Mouse (Mus musculus) embryonic facial prominence, embryonic 14.5 days (tissue): ENCODE measurements at regions not wholly inside any gene's neighbourhood (a gene's known extent, or its start where the extent isn't known, plus 50 kb on each side); places are given as distances from the start of the nearest gene placed in this dataset.

Experiments used
- ATAC-seq: fragments of 200-750 bp; cut with Nextera tagmentation; 2 replicates; pipeline ENCODE4 v1.8.0; 2017; ENCODE audit warnings: low read depth, moderate number of reproducible peaks, moderate TSS enrichment
- DNase-seq: peaks from one replicate; pipeline ENCODE4 v3.0.0-alpha.2; 2015; ENCODE audit warnings: low spot score
- H3K27ac ChIP-seq: fragments of 300-500 bp; sonication (generic); replicated peaks from 2 replicates; pipeline ENCODE4 v1.5.1; 2014; ENCODE audit warnings: low read depth, mild to moderate bottlenecking, low read length, moderate library complexity
- H3K27me3 ChIP-seq: fragments of 300-500 bp; sonication (generic); replicated peaks from 2 replicates; pipeline ENCODE4 v1.6.1; 2014; ENCODE audit warnings: low read length; ENCODE audit not compliant: control insufficient read depth, insufficient read depth
- H3K36me3 ChIP-seq: fragments of 300-500 bp; sonication (generic); 2 replicates; pipeline ENCODE4 v1.6.1; 2014; ENCODE audit warnings: low read length, mixed read lengths; ENCODE audit not compliant: control insufficient read depth, insufficient read depth
- H3K4me1 ChIP-seq: fragments of 300-500 bp; sonication (generic); 2 replicates; pipeline ENCODE4 v1.6.1; 2014; ENCODE audit warnings: antibody characterized with exemption, low read length; ENCODE audit not compliant: control insufficient read depth, insufficient read depth
- H3K4me2 ChIP-seq: fragments of 300-500 bp; sonication (generic); 2 replicates; pipeline ENCODE4 v1.6.1; 2014; ENCODE audit warnings: low read depth, mild to moderate bottlenecking, low read length, moderate library complexity, mixed read lengths
- H3K4me3 ChIP-seq: fragments of 300-500 bp; sonication (generic); 2 replicates; pipeline ENCODE4 v1.5.1; 2014; ENCODE audit warnings: low read depth, mild to moderate bottlenecking, low read length
- H3K9ac ChIP-seq: fragments of 300-500 bp; sonication (generic); 2 replicates; pipeline ENCODE4 v1.6.1; 2014; ENCODE audit warnings: low read depth, mild to moderate bottlenecking, low read length, moderate library complexity, mixed read lengths
- H3K9me3 ChIP-seq: fragments of 300-500 bp; sonication (generic); 2 replicates; pipeline ENCODE4 v1.6.1; 2016; ENCODE audit warnings: low read length; ENCODE audit not compliant: control insufficient read depth
- WGBS: fragments of 180-500 bp; shearing (Covaris S2); extraction: QIAGEN DNeasy Blood & Tissue Kit; methylation state at CpG from one replicate; pipeline ENCODE4 v1.1.7; 2014; 5-methylcytosine and 5-hydroxymethylcytosine counted together

DNA sequence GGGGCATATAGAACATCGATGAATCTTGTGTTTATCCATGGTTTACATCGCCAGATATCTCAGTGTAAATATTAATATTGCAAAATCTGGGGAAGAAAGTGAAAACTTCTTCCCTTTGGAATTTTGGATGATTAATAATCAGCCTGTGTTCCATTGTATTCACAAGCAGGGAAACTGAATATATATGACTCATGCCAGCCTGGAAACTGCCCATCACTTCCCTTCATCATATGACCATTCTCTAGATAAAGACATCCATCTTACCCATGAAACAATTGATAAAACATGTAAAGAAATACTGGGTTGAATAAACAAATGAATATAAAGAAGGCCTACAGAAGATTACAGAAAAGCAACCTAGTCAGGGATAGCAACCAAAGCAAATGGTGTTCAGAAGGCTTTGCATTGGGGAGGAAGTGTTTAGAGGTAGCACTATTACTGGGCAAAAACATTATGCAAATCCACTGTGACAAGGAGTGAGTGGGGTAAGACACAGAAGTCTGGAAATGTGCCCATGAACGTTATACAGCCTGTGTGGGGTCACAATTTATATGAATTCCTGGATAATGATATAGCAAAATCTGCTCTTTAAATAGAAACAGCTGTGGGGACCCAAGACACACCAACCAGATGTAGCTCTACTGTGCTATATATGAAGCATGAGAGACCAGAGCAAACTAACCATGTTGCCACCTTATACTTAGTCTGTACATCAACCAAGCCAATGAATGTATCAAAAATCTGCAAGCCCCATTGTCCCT is 238.5 kb upstream of the Sdr16c6 start:
- Histone ChIP-seq H3K9ac (no peak overlapping the region), H3K4me1 (no peaks in the 10 kb centered on the region), H3K4me2 (no peak overlapping the region), H3K9me3 (no peaks in the 10 kb centered on the region), H3K27me3 (no peaks in the 10 kb centered on the region), H3K27ac (no peak overlapping the region), H3K4me3 (no peak overlapping the region), H3K36me3 (no peaks in the 10 kb centered on the region)
- ATAC-seq (no peak), DNase-seq (peak; percentile 63)
- 68% methylated on average over 3 of the region's 3 CpGs for WGBS

DNA sequence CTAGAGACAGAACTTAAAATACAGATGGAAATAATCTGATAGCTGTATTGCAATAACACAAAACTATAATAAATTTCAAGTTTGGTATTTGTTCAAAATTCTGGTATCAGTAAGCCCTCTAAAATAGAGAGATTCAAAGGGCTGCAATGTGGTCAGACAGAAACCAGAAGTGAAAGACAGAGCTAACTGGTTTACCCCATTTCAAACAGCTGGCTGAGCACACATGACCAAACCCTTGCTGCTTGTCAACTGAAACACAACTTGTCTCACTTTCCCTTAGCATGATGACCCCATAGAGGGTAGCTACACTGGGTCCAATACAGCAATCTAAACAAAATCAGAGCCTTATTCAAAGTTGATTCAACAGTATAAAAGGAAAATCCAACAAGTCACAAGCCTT is 234.2 kb upstream of the Sdr16c6 start:
- ATAC-seq: no peak
- Histone ChIP-seq H3K36me3 (no peaks in the 10 kb centered on the region), H3K4me2 (no peak overlapping the region), H3K27me3 (no peaks in the 10 kb centered on the region), H3K4me3 (no peak overlapping the region), H3K27ac (no peak overlapping the region), H3K4me1 (no peaks in the 10 kb centered on the region), H3K9ac (no peak overlapping the region), H3K9me3 (no peaks in the 10 kb centered on the region)
- no peak for DNase-seq

DNA sequence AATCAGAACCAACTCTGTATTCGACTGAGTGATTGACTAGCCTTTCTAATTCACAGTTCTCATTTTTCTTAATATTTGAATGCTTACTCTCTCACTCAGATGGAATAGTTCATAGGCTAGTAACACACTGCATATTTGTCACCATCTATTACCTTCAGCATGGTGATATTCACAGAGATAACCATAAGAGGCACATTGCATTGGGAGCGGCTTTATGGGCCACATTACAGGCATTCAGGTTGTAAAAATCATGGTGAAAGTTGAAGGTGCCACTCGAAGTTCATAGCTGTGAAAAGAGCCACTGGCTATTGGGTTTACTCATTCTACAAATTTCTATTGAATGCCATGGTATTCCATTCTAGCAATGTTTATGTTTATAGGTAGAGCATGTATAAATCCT is 229.6 kb upstream of the Sdr16c6 start:
- ATAC-seq (no peak), DNase-seq (no peak)
- Histone ChIP-seq H3K27ac (no peak overlapping the region), H3K36me3 (no peaks in the 10 kb centered on the region), H3K27me3 (no peaks in the 10 kb centered on the region), H3K4me2 (no peak overlapping the region), H3K4me3 (no peak overlapping the region), H3K4me1 (no peaks in the 10 kb centered on the region), H3K9me3 (no peaks in the 10 kb centered on the region), H3K9ac (no peak overlapping the region)
- WGBS: 77% methylated on average over 3 of the region's 3 CpGs

DNA sequence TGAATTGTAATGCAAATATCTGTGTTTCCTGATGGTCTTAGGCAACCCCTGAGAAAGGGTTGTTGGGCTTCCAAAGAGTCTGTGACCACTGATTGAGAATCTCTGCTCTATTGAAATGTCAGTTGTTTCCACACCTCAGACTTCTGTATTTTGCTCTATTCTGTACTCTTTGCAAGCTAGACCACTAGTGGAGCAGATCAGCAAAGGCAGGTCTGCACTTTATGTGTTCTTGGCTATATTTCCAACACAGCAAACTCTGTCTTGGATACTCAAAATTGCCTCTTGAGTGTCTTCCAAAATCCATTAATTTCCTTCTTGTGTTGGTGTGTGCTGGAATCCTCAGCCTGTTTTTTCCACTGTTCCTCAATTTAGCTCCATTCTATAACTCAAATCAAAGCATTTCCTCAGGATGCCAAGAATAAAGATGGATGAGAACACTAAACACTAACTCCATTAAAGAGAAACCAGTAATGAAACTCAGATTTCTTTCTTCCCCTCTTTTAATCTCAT is 228.5 kb upstream of the Sdr16c6 start:
- no peak overlapping the region for H3K4me3 ChIP-seq
- H3K4me2 ChIP-seq: no peak overlapping the region
- DNase-seq (peak; percentile 82), ATAC-seq (no peak)
- H3K36me3 ChIP-seq: no peaks in the 10 kb centered on the region
- no peaks in the 10 kb centered on the region for H3K27me3 ChIP-seq
- 0 out of 2 replicates have a peak overlapping the region, but pooled peaks have one; percentile 35 for H3K27ac ChIP-seq
- H3K9me3 ChIP-seq: no peaks in the 10 kb centered on the region
- H3K9ac ChIP-seq: no peak overlapping the region
- H3K4me1 ChIP-seq: no peaks in the 10 kb centered on the region

DNA sequence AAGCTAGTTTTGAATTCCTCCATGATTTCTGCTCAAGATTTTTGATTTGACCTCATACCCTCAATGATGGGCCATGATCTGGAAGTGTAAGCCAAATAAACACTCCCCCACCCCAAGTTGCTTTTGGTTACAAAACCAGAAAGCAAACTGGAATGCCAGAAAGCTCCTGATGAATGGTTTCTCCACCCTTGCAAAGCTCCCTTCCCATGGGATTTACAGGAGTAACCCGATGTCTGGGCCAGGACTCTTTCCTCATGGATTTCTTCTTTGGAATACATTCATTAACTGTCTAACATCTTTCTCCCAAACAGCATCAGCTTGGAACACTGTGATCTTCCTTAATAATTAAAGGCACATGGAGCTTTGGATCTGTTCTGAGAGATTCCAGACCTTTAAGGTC is 227.3 kb upstream of the Sdr16c6 start:
- no peak overlapping the region for H3K27ac ChIP-seq
- ATAC-seq: no peak
- H3K9ac ChIP-seq: no peak overlapping the region
- DNase-seq: peak; percentile 37
- WGBS: 38% methylated on average over 1 of the region's 1 CpGs
- H3K4me1 ChIP-seq: no peaks in the 10 kb centered on the region
- no peak overlapping the region for H3K4me3 ChIP-seq
- no peaks in the 10 kb centered on the region for H3K27me3 ChIP-seq
- no peaks in the 10 kb centered on the region for H3K36me3 ChIP-seq
- H3K4me2 ChIP-seq: no peak overlapping the region
- no peaks in the 10 kb centered on the region for H3K9me3 ChIP-seq

DNA sequence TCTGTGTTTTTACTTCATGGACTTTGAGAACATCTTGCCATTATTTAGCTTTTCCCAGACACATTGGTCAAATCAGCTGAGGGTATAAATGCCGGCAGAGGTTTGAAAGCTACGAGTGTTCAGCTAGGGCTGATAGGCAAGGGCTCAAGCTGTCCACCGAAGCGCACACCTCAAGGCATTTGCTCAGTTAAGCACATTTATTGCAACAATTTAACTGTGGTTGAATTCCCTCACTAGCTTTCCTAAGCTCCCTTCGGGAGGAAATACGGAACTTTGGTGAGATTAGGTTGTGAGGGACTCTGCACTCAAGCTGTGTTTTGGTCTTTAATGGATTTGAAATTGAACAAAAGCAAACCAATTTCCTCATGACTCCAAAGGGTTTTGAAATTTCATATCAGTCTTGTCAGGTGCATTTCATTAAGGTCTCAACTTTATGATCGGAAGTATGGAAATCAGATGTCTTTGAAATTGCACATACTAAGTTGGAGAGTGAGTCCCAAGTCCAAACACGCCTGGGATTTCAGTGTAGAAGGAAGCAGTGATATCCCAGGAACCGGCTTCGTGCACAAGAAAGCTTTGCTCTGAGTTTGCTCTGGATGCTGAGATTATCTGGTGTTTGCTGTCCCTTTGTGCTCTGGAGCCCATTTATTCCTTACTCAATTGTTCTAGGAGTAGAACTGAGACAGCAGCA is 223.0 kb upstream of the Sdr16c6 start:
- 53% methylated on average over 10 of the region's 10 CpGs for WGBS
- Histone ChIP-seq H3K27me3 (no peaks in the 10 kb centered on the region), H3K4me3 (no peak overlapping the region), H3K4me2 (no peak overlapping the region), H3K9ac (no peak overlapping the region), H3K4me1 (no peaks in the 10 kb centered on the region), H3K36me3 (no peaks in the 10 kb centered on the region), H3K27ac (no peak overlapping the region), H3K9me3 (no peaks in the 10 kb centered on the region)
- DNase-seq (peak; percentile 23), ATAC-seq (no peak)

DNA sequence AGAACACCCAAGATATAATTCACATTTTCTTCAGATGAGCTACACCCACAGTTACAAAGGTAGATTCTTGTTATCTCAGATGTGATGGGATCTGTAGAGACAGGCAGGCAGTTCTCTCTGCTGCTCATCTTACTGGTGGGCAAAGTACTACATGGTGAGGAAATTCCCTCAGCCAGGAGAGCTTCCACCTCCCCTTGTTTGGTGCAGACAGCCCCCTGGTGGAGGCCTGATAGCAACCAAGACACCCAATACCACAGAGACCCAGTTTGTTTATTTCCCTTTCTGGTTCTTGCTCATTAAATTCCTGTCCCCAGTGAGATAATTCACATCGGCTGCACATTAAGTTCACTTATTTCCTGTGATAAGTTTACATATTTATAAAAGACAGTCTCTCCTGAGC is 222.3 kb upstream of the Sdr16c6 start:
- Histone ChIP-seq H3K4me2 (no peak overlapping the region), H3K9ac (no peak overlapping the region), H3K4me1 (no peaks in the 10 kb centered on the region), H3K4me3 (no peak overlapping the region), H3K36me3 (no peaks in the 10 kb centered on the region), H3K27ac (no peak overlapping the region), H3K27me3 (no peaks in the 10 kb centered on the region), H3K9me3 (no peaks in the 10 kb centered on the region)
- WGBS: 26% methylated on average over 1 of the region's 1 CpGs
- DNase-seq: peak; percentile 51
- ATAC-seq: peak; percentile 78; the same call in 1 of the 2 replicates

DNA sequence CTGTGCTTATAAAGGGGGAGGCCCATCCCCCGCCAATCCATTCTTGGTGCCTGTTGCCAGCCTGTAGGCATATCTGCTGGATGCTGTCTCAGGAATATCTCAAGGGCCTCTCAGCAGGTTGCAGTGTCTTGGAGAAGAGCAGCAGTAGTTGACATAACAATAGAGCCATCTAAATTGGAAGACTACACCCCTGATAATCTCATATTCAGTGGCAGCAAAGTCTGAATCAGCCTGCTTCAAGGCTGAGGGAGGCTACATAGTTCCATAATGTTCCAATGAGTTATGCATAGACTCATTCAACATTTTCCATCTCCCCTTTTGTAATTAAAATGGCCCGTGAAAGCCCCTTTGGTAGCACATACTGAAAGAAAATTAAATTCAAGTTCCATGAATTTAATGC is 172.3 kb upstream of the Sdr16c6 start:
- H3K36me3 ChIP-seq: no peaks in the 10 kb centered on the region
- no peak for ATAC-seq
- no peak overlapping the region for H3K9ac ChIP-seq
- WGBS: 52% methylated on average over 2 of the region's 2 CpGs
- H3K4me2 ChIP-seq: no peak overlapping the region
- no peak for DNase-seq
- no peak overlapping the region for H3K4me3 ChIP-seq
- no peak overlapping the region for H3K27ac ChIP-seq
- no peaks in the 10 kb centered on the region for H3K27me3 ChIP-seq
- peaks cover 7% of the 10 kb centered on the region; the same call in 1 of the 2 replicates for H3K4me1 ChIP-seq
- H3K9me3 ChIP-seq: no peaks in the 10 kb centered on the region

DNA sequence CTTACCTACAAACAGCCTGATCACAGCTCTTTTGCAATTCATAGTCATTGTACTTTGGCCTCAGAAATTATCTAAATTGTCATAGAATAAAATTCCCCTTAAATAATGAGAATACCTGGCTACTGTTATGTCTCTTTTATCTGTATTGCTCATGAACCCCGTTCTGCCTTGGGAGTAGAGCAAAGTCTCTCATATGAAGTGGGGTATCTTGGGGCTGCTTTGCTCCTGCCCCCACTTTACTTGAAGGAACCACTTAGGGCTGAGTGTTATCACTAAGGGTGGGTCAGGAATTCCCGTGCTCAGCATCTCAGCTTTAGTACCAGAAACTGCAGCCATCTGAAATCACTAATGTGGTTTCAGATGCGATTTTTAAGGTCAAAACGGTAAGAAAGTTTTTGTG is 170.3 kb upstream of the Sdr16c6 start:
- H3K9me3 ChIP-seq: no peaks in the 10 kb centered on the region
- H3K27me3 ChIP-seq: no peaks in the 10 kb centered on the region
- H3K4me3 ChIP-seq: no peak overlapping the region
- H3K4me1 ChIP-seq: peaks cover 7% of the 10 kb centered on the region; the same call in 1 of the 2 replicates
- no peak for ATAC-seq
- DNase-seq: no peak
- H3K36me3 ChIP-seq: no peaks in the 10 kb centered on the region
- WGBS: 39% methylated on average over 4 of the region's 4 CpGs
- H3K27ac ChIP-seq: no peak overlapping the region
- H3K4me2 ChIP-seq: no peak overlapping the region
- no peak overlapping the region for H3K9ac ChIP-seq
